Mouse (Mus musculus) liver, adult 2 months (tissue): ENCODE measurements at regions not wholly inside any gene's neighbourhood (a gene's known extent, or its start where the extent isn't known, plus 50 kb on each side); places are given as distances from the start of the nearest gene placed in this dataset.
A peak's percentile ranks its signal among the peaks of the same experiment; 100 is the strongest.

ENCODE experiments used
- DNase-seq: peaks from one replicate; pipeline ENCODE4 v3.0.0-alpha.2; 2011; ENCODE audit warnings: low read depth, low spot score; ENCODE audit errors: extremely low read depth
- H3K27ac ChIP-seq: fragments of 200-500 bp; replicated peaks from 2 replicates; pipeline ENCODE4 v1.5.1; 2012; ENCODE audit warnings: low read depth, mild to moderate bottlenecking, control low read depth, inconsistent platforms, low read length; ENCODE audit not compliant: insufficient read depth
- H3K27me3 ChIP-seq: fragments of 200-500 bp; 2 replicates; pipeline ENCODE4 v1.6.1; 2012; ENCODE audit warnings: mild to moderate bottlenecking, moderate library complexity, low read length, inconsistent platforms; ENCODE audit not compliant: control insufficient read depth, insufficient read depth
- H3K36me3 ChIP-seq: fragments of 200-500 bp; 2 replicates; pipeline ENCODE4 v1.6.1; 2012; ENCODE audit warnings: low read length, inconsistent platforms; ENCODE audit not compliant: control insufficient read depth, insufficient read depth
- H3K4me1 ChIP-seq: fragments of 200-500 bp; 2 replicates; pipeline ENCODE4 v1.6.1; 2011; ENCODE audit warnings: low read length; ENCODE audit not compliant: control insufficient read depth, insufficient read depth
- H3K4me3 ChIP-seq: fragments of 200-500 bp; 2 replicates; pipeline ENCODE4 v1.5.1; 2011; ENCODE audit warnings: low read depth, mild to moderate bottlenecking, control low read depth, low read length, moderate library complexity; ENCODE audit not compliant: insufficient read depth
- H3K79me2 ChIP-seq: fragments of 200-500 bp; 2 replicates; pipeline ENCODE4 v1.6.1; 2012; ENCODE audit warnings: inconsistent platforms, mild to moderate bottlenecking, low read length, moderate library complexity; ENCODE audit not compliant: control insufficient read depth, insufficient read depth
- H3K9ac ChIP-seq: fragments of 200-500 bp; 2 replicates; pipeline ENCODE4 v1.6.1; 2012; ENCODE audit warnings: low read depth, mild to moderate bottlenecking, control low read depth, inconsistent platforms, low read length
- CTCF ChIP-seq: fragments of 200-500 bp; IDR thresholded peaks from 2 replicates; pipeline ENCODE4 v1.5.1; 2011; ENCODE audit warnings: low read depth, low read length, control low read depth
- POLR2A ChIP-seq: fragments of 200-500 bp; IDR thresholded peaks from 2 replicates; pipeline ENCODE4 v1.6.1; 2011; ENCODE audit warnings: low read length, control low read depth; ENCODE audit not compliant: insufficient read depth; ENCODE audit errors: extremely low read depth
- WGBS: fragments of 180-500 bp; shearing (Covaris S2); methylation state at CpG from one replicate; pipeline ENCODE4 v1.1.7; 2018; 5-methylcytosine and 5-hydroxymethylcytosine counted together

DNA sequence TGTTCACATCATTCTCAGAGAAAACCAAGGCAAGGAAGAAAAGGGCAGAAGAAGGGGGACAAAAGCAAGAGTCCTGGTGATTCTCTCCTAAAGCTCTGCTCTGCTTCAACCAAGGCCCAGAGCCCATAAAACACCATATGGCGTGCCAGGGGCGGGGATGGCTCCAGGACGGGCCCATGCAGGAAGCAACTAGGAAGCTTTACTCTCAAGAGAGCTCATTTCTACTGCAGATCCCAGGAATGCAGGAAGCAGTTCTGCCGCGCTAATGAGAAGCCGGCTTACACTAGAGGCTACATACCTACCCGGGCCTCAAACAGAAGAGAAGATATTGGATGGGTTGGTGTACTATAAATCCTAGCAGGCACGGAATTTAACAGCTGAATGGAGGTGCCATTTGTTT is 414.9 kb downstream of the Tns3 start:
- TF ChIP-seq CTCF: no peak
- no peak for TF ChIP-seq POLR2A
- Histone ChIP-seq H3K4me1 (no peaks in the 10 kb centered on the region), H3K36me3 (no peaks in the 10 kb centered on the region), H3K4me3 (no peak overlapping the region), H3K79me2 (no peaks in the 10 kb centered on the region), H3K27ac (no peak overlapping the region), H3K27me3 (no peaks in the 10 kb centered on the region), H3K9ac (no peak overlapping the region)
- DNase-seq: no peak
- WGBS: 62% methylated on average over 8 of the region's 8 CpGs

DNA sequence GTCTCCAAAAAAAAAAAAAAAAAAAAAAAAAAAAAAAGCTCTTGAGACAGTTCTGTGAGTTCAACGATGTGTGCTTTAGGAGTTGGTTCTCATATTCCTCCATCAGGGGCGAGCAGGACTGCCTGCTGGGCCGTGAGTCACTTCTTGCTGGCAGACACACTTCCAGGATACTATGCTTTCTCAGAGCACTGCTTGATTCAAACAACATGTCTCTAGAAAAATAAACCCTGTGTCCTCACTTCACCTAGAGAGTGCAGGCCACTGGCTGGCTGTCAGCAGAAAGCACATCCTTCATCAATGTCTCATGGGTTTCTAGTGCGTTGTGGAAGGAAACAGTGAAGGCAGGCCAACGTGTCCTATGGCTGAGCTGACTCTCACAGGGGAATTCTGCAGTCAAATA is 416.8 kb downstream of the Tns3 start:
- no peak for TF ChIP-seq CTCF
- no peak for TF ChIP-seq POLR2A
- no peak overlapping the region for H3K9ac ChIP-seq
- no peaks in the 10 kb centered on the region for H3K4me1 ChIP-seq
- H3K27me3 ChIP-seq: no peaks in the 10 kb centered on the region
- no peak overlapping the region for H3K27ac ChIP-seq
- DNase-seq: no peak
- H3K79me2 ChIP-seq: no peaks in the 10 kb centered on the region
- H3K36me3 ChIP-seq: no peaks in the 10 kb centered on the region
- WGBS: 50% methylated on average over 5 of the region's 5 CpGs
- no peak overlapping the region for H3K4me3 ChIP-seq

DNA sequence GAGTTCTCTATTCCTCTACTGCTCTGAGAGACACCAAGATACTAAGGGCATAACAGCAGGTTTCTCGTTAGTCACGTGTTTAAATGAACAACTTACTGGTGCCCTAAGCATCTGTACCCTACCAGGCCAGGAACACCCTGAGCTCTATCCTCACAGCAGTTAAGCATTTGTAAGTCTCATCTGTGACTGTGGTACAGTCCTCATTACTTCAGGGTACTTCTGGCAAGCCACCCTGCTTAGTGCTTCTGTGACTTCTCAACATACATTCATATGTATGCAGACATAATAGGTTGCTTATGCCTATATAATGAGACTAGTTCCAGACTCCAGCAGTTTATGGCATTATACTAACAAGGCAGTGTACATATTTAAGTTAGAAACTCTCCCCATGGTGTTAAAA is 417.3 kb downstream of the Tns3 start:
- WGBS: 59% methylated on average over 2 of the region's 2 CpGs
- Histone ChIP-seq H3K36me3 (no peaks in the 10 kb centered on the region), H3K27ac (no peak overlapping the region), H3K9ac (no peak overlapping the region), H3K4me1 (no peaks in the 10 kb centered on the region), H3K4me3 (no peak overlapping the region), H3K27me3 (no peaks in the 10 kb centered on the region), H3K79me2 (no peaks in the 10 kb centered on the region)
- TF ChIP-seq CTCF (no peak), POLR2A (no peak)
- no peak for DNase-seq

DNA sequence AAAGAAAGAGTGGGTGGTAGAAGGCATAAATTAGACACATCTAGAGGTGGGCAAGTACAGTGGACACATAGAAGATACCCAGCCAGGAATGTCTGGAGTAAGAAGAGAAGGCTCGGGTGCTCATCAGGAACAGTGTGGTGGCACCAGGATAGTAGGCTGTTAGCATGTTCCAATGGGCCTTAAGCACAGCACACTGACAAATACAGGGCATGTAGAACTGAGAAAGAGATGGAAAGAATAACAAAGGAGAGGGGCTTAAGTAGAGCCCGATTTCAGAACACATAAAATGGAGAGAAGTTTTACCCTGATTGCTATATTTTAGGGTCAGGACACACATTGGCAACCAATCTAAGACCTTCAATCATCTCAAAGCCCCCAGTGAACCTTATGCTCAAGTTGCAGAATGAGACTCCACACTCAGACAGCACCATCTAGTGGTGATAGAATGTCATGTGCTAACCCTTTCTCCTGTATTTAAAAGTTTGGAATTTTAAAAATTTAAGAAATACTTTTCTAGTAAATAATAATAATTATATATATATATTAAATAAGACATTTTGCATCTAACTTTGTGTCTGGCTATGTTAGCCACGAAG is 418.8 kb downstream of the Tns3 start:
- no peak for TF ChIP-seq POLR2A
- peak; percentile 12; the same call in 1 of the 2 replicates for TF ChIP-seq CTCF
- Histone ChIP-seq H3K27ac (no peak overlapping the region), H3K27me3 (no peaks in the 10 kb centered on the region), H3K36me3 (no peaks in the 10 kb centered on the region), H3K4me3 (no peak overlapping the region), H3K4me1 (no peaks in the 10 kb centered on the region), H3K9ac (no peak overlapping the region), H3K79me2 (no peaks in the 10 kb centered on the region)
- DNase-seq: peak; percentile 23
- WGBS: 25% methylated on average over 3 of the region's 3 CpGs

- no peaks in the 10 kb centered on the region for H3K36me3 ChIP-seq
- 14% methylated on average over 1 of the region's 1 CpGs for WGBS
Measured at GRCm38 (mm10) chr11:8238498-8238897, 425.8 kb downstream of the Tns3 start.

GRCm38 (mm10) chr11:8237556-8237955 is 426.8 kb downstream of the Tns3 start:
- peak; percentile 24 for DNase-seq
- H3K36me3 ChIP-seq: no peaks in the 10 kb centered on the region
- H3K27me3 ChIP-seq: no peaks in the 10 kb centered on the region
- peaks cover 5% of the 10 kb centered on the region; the same call in 1 of the 2 replicates for H3K4me1 ChIP-seq
- WGBS: 61% methylated on average over 4 of the region's 4 CpGs
- no peak overlapping the region for H3K4me3 ChIP-seq
- no peak for TF ChIP-seq POLR2A
- TF ChIP-seq CTCF: no peak
- no peak overlapping the region for H3K27ac ChIP-seq
- no peaks in the 10 kb centered on the region for H3K79me2 ChIP-seq
- no peak overlapping the region for H3K9ac ChIP-seq

More at GRCm38 (mm10) chr11:8238498-8238897, 425.8 kb downstream of the Tns3 start:
- peak; percentile 82 for DNase-seq
- TF ChIP-seq CTCF: no peak
- TF ChIP-seq POLR2A: no peak
- Histone ChIP-seq H3K79me2 (no peaks in the 10 kb centered on the region), H3K27me3 (no peaks in the 10 kb centered on the region), H3K4me1 (peaks cover 5% of the 10 kb centered on the region; the same call in 1 of the 2 replicates), H3K9ac (no peak overlapping the region), H3K27ac (no peak overlapping the region), H3K4me3 (no peak overlapping the region)
